Mouse (Mus musculus) 3134 (cell line): Measurements from ENCODE around the gene Tnfrsf13c.

ENCODE experiments used
- DNase-seq: peaks from one replicate; pipeline ENCODE4 v3.0.0-alpha.2; 2011; ENCODE audit warnings: low spot score; ENCODE audit not compliant: insufficient read length; ENCODE audit errors: extremely low read depth

Gene Tnfrsf13c

DNA sequence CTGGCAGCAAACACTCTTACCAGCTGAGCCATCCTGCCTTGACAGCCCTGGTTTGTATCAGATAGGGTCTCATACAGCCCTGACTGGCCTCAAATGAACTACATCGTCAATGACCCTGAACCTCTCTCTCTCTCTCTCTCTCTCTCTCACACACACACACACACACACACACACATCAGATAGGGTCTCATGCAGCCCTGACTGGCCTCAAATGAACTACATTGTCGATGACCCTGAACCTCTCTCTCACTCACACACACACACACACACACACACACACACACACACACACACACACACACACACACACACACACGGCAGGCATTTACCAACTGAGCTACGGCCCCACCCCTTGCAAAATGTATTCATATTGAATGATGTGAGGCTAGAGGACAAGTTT is 6.9 kb upstream of the Tnfrsf13c start:
- DNase-seq: no peak

DNA sequence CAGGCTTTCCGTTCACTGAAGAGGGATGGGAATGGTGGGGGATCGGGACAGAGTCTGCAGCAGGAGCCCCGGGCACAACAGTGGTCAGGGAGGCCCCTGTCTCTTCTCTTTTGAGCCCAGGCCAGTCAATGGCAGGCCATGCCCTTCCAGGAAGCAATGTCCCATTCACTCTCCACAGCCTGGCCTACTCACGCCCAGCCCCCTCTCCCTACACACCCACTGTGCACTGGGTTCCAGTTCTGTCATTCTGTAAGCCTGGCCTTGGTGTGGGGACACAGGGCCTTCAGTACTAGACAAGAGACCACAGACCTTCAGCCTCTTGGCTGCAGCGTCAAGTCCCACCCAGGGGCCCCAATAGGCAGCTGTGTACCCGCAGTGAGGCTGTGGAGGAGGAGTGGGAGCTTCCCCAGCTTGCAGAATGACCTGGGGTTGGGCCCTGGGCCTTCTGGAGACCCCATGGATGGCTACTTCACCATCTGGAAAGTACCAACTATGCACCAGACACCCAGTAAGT is 6.0 kb upstream of the Tnfrsf13c start:
- DNase-seq: no peak

DNA sequence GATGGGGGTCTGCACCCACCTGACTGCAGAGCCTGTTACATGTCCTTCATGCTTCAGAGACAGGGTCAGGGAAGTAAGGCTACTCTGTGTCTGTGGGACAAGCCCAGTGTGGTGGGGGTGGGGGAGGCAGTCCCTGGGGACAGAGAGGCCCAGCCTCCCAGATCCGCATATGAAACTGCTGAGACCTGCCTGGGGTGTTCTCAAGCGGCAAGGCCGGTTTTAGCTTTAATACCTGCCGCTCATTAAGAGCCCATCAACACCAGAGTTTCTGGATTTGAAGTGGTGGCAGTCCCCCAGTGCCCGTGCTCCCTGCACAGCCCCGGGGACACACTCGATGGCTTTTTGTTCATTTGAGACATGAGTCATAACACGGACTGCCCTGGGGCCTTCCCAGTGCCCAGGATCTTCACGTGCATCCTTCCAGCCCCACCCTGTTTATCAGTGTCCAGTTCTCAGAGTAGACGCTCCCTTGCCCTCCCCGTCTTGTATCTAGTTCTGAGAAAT is 5.4 kb upstream of the Tnfrsf13c start:
- peak; percentile 68 for DNase-seq

DNA sequence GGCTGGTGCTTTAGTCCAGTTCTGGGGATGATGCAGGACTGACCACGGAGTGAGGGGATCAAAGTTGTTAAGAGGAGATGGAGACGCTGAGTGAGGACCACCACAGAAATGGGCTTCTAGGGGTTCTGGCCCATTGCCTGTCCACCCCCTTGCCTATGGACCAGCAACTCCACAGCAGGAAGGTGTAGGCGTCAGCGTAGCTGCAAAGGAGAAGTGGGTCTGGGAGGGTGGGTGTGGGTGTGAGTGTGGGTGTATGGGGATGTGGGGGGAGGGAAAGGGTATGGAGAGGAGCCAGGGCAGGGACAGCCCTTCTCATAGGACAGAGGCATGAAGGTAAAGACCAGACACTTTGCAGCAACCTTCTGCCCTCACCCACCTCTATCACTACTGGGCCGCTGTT is 1.6 kb upstream of the Tnfrsf13c start:
- DNase-seq: no peak

DNA sequence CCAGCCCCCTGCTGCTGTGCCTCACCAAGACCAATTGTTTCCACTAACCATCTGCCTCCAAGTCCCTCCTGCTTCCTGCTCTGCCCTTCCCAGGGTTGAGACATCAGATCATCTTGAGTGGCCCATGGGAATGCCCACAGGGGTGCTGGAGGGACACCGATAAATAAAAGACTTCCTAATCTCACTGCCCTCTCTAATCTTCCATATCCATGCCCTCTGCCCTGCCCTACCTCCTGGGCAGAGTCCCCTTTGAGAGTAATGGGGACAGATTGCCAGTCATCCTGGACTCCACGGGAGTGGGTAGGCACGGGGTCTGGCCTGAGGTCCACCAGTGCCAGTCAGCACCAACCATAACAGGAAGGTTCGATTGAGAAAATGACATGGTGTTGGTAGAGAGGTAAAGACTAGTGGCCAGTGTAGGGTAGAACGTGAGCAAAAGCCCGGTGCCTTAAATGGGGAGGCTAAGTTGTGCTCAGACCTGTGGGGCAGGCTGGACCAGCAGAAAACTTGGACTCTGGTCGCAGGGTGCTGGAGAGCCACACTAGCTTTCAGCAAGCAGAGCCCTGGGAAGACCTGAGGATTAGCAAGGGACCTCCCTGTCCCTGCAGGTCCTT is 540 bp upstream of the Tnfrsf13c start:
- DNase-seq: no peak

DNA sequence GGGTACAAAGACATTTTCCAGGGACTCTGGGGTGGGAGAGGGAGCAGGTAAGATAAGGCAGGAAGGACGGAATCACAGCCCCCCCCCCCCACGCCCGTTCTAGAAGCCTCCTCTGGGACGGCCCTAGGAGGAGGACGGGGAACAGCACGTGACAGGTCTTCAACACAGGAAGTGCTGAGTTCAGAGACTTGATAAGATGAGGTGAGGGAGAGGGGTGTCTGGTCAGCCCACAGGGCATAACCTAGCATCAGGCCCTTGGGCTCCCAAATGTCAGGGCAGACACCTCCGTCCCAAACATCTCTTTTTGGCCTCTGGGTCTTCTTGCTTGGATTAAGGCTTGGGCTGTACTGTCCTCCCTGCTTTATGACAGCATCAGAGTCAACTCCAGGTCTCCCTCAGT is 918 bp downstream of the Tnfrsf13c start:
- no peak for DNase-seq

DNA sequence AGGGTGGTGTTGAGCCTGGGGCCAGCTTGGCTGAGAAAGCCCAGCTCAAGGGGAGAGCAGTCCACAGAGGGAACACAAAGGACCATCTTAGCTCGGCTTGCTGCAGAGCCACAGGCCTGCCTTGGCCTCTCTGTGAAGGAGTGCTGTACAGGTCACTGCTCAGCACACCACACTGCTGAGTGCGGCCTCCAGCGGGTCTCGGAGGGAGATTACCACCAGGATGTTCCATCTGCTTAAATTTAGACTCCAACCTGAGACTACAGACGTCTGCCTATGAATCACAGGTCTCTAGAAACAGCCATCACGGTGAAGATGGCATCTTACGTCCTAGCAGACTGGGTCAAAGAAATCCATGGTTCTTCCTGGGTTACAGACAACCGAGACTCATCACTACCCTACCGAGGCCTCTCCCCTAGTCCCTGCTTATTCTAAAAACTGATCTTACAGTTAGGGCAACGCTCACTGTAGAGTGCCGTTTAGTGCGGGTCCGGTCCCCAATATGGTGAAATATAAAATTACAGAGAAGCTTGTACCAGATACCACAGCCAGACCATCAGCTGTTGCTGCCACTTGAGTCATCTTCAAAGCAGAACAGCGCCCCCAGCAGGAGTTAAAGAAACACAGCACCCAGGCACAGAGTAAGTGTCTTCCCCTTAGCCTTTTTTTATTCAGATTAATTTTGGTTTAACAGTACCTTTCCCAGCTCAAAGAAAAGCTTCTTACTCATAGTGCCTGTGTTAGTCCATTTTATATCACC is 2.9 kb downstream of the Tnfrsf13c start:
- no peak for DNase-seq

DNA sequence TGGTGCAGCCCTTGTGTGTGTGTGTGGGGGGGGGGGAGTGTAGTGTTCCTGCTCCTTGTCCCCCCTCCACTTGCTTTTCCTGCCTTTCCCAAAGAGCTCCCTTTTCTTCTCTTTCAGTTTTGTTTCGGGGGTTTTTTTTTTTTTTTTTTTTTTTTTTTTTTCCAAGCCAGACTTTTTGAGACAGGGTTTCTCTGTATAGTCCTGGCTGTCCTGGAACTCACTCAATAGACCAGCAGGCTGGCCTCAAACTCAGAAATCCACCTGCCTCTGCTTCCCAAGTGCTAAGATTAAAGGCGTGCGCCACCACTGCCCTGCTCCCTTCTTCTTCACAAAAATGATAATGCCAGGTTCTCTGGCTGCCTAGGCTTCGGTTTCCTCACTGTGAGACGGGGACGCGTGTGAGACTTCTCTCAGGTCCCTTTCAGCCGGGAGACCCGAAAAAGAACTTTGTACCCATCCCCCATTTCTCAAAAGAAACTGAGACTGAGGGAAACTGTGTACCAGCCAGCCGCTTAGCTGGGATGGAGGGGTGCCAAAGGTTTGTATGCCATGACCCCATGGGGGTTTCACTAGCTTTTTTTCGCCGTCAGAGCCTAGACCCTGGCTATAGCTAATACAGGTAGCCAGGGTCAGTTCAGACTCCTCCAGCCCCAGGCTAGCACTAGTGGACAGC is 4.0 kb downstream of the Tnfrsf13c start:
- no peak for DNase-seq

DNA sequence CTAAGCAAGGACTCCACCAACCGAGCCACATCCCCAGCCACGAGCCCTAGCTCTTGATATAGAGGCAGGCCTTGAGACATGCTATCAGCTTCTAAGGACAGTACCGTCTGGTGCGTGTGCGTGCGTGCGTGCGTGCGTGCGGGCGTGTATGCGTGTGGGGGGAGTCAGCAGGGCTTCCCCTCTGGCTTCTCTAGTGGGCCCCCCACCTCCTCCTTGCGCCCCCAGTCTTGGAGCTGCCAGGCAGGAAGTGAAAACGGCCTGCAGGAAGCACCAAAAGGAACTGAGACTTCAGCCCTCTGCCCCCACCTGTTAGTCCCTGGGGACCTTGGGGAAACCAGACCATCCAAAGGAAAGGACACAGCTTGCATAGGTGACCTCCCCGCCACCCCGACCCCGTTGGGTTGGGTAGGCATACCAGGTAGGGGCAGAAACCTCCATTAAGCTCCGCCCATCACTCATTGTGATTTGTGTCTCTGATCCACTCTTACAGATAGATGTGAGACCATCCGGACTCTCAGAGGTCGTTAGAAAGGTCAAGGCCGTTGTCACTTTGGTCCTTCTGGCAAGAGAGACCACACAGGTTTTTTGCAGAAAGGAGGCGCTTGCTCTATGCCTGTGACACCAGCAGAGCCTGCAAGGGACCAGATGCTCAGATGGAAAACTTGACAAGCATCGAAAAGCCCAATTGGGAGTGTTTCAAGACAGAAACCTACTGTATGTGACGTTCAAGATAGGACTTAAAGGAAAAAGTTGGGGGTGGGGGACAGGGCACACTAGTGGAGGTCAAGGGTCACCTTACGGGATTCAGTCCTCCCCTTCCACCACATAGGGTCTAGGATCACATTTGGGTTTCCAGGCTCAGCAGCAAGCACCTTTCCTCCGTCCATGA is 5.1 kb downstream of the Tnfrsf13c start:
- no peak for DNase-seq

DNA sequence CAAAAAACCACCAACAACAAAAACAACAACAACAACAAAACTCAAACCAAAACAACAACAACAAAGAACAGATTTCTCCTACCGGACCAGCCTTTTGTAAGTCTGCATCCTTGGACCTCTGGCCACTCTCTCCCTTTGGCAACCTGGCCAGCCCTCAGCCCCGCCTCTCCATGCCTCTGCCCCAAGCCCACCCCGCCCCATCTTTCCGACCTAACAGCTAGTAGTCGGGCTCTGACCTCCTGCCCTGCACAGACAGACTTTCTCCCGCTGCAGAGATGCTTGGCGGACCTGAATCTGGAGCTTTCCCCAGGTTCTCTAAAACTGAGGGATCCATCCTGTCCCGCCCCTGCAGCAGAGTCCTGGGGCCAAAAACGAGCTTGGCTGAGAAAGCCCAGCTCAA is 6.2 kb downstream of the Tnfrsf13c start:
- no peak for DNase-seq

DNA sequence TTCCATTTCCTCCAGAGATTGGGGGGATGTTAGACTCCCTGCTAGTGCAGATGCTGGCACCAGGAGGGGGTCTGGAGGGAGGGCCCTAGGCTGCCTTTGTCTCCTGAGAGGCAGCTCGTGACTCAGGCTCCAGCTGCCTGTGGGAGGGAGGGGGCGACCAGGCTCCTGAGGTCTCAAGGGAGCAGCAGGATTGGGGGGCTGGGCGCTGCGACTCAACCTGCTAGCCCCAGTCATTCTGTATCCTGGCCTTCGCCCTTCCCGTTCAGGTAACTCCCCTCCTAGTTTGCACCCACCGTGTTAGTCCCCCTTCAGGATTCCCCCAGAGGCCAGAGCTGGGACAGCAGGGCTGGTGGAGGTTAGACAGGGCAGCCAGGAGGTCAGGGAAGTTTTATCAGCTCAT is 7.1 kb downstream of the Tnfrsf13c start:
- no peak for DNase-seq

DNA sequence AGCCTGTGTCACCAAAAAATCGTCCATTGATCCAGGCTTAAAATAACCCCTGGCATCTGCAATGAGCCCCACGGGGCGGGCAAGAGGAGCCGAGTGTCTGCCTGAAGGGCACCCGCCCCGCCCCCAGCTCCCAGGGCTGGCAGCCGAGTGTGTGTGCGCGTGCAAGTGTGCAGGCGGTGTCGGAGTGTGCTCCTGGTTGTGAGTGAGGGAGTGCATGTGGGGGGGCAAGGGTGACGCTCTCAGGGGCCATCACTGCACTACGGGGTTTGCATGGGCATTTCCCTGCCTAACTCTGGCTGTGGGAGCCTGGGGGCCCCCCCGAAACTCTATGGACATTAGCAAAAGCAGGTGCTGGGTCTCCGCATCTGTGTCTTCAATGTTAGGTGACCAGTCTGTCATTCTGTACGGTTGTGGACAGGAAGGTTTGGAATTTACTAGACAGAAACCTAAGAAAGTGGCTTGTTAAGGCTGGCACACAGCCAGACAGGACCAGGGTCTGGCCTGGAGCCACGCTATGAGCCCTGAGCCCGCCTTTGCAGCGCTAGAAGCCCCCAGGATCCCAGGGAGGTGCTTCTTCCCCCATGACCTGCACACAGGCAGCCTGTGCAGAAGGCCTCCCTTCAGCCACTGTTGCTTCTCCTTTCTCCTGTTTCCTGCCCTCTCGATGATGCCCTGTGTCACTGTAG is 7.9 kb downstream of the Tnfrsf13c start:
- no peak for DNase-seq

DNA sequence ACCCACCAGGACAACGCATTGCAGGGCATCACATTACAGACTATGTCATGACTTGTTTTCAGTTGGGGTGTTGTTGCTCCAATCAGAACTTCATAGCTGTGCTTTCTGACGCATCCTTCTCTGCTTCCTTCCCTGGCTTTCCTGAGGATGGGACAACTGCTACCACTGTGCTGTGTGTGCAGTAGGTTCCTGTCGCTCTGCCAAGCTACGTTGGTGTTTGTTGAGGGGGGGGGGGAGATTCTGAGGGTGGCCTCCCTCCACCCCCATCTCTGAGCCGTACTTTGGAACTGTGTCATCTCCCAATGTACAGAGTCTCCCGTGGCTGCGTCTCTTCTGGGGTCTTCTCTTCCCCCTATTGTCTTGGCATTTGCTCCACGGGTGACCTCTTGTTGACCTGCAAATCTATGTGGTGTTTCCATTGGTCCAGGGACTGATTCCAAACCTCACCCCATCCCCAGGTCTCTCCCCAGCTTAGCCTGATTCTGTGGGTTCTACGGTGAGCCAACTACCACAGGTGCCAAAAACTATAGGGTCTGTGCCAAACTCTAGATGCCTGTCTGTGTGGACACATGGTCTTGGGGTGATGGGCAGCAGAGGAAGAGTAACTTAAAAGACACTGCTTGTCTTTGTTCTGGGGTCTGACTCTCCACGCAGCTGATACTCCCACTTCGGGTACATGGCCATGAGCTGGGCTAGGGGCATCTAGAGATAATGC is 8.7 kb downstream of the Tnfrsf13c start:
- DNase-seq: no peak

DNA sequence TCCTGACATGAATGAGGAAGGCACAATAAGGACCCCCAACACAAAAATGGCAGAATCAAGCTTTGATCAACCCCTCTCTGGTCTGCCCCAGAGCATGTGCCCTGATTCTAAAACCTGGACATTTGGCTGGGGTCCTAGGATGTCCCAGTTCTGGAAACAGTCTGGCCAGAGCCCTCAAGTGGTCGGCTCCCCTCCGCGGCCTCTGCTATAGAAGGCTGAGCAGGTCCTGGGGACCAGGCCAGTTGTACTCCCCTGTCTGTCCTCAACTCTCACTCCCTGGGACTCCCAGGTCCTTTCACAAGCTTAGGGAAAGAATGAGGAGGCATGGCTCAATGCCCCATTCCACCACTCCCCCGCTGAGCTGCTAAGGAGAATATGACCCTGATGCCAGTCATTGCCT is 10.9 kb downstream of the Tnfrsf13c start:
- no peak for DNase-seq

DNA sequence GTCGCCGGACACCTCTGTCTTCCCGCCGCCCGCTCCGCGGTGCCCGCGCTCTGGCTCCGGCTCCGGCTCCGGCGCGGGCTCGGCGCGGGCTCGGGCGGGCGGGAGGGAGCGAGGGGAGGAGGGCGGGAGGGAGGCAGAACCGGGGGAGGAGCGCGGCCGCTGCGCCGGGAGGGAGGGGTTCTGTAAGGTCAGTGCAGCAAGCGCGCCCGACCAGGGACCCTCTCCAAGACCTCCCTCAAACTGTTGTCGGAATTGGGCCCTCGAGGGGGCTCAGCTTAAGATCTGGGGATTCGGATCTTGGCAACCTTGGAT is 11.5 kb downstream of the Tnfrsf13c start, which contains the start of gene Shisa8:
Gene Shisa8, minus strand, starts transcription at position 64 of the 312 bp plus-strand sequence.
- DNase-seq: no peak

DNA sequence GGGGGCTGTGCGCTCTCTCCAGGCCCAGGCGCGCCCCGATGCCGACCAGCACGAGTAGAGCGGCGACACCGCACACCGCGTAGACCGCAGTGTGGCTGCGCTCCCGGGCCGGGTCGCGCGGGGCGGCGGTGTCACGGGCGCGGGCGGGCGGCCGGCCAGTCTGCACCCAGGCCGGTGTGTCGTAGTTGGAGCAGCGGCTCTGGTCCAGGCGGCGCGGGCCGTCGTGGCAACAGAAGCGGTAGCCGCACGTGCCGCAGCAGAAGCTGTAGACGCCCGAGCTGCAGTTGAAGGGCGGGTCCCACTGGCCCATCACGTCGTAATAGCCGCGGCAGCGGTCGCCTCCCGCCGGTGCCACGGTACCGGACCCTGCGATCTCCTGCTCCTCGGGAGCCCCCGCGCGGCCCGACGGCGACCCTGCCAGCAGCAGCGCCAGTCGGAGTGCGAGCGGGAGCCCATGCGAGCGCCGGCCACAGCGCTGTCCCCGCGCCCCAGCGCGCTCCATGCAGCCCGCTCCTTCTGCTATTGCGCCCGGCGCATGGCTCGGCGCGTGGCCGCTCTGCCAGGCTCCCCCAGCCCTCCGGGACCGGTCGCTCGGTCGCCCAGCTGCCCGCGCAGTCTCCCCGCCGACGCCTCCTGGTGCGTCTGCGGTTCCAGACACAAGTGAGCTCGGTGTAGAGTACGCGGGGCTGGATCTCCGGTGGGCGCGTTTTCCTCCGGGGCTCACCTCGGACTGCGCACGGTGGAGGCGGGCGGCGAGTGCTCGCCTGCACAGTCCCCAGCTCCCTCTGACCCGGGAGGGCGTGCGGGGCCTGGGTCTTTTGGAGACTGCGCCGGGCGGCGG is 12.0 kb downstream of the Tnfrsf13c start:
- DNase-seq: no peak

DNA sequence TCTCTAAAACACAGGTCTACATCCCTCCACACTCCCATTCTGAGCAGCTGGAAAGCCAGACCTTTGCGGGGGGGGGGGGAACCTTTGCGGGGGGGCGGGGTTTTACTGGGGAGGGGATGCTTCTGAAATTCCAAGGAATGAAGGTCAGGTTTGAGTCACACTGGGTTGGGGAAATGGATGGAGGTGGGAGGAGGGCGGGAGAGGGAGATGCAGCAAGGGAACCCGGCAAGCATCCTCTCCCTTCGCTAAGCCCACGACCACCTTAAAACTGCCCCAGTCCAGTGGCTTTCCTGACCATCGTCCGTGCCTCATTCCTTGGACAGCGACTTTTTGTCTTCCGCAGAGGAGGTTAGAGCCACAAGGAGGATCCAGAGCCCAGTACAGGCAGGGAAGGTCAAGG is 12.9 kb downstream of the Tnfrsf13c start:
- no peak for DNase-seq

DNA sequence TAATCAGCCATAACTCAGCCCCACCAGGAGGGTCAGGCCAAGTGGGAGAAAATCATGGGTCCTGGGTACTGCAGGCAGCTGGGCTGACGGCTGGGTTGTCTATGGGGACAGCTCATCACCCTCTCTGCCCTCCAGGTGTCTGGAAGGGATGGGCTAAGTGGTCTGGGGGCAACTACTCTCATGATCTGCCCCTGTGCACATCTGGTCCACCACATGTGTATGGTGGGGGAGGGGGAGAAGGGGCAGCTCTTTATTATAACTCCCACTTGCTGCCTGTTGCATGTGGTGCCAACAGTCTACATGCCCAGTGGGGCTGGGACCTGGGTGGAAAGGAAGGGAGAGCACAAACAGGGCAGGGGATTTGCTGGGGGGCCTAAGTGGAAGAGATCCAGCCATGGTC is 13.4 kb downstream of the Tnfrsf13c start:
- no peak for DNase-seq
